In the genomic region with DNA sequence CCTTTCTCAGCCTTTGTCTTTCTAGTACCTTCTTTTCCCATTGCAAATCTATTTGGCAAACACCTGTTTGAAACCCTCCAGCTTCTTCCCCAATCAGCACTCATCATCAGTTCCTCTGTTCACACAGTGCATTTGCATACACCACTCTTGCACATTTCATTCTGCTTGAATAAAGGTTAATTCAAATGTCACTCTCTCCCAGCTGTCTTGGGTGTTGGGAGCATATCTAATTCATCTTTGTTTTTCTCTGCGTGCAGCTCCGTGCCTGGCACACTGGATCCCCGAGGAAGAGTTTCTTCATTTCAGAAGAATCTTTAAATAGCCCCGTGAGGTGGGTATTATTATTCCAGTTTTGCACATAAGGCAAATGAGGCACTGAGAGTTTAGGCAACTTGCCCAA, we compare ENCODE assay signal across 19 mouse cellular contexts. TPM values are rescaled to one million over a fixed set of nuclear protein-coding genes. Genes with fewer than 3 reads are reported as not detected.
DNase-seq lines count a peak whose midpoint lies in the region; ATAC-seq lines count a peak whose summit lies in the region.
"Had no signal": no experiment of that assay in that cellular context is flagged by ENCODE, and none has a peak within 500 bp of the region (broad histone marks: within the 10 kb centered on the region; RNA-seq: fewer than 3 reads in every experiment).

No protein-coding gene starts in this region.

- no peak overlapping the region for H3K4me2 ChIP-seq in hindbrain, embryonic 11.5 days (replicated peaks; ENCODE audit: low read depth, low read length)
- H3K4me2 ChIP-seq in hindbrain, embryonic 14.5 days (replicated peaks), result no peak overlapping the region
- H3K4me2 ChIP-seq in neural tube, embryonic 11.5 days (ENCODE audit: low read depth), result no peak overlapping the region
- no peak overlapping the region for H3K4me2 ChIP-seq in neural tube, embryonic 15.5 days
- H3K4me2 ChIP-seq in forebrain, embryonic 15.5 days (replicated peaks), result no peak overlapping the region
- H3K4me2 ChIP-seq: embryonic facial prominence, embryonic 12.5 days; heart, embryonic 11.5 days; heart, embryonic 15.5 days; hindbrain, embryonic 13.5 days; intestine, embryonic 15.5 days had no signal

- no peak for DNase-seq in hindbrain, embryonic 11.5 days (ENCODE audit: low spot score)
- DNase-seq in hindbrain, embryonic 14.5 days (ENCODE audit: low spot score), result no peak
- DNase-seq in neural tube, embryonic 11.5 days (ENCODE audit: low spot score), result no peak
- no peak for DNase-seq in adrenal gland, adult (ENCODE audit: inconsistent age in 2 of 2, low spot score in 1 of 2)
- DNase-seq in frontal cortex, postnatal 10 days (ENCODE audit: low spot score in 2 of 2), result no peak
- DNase-seq: adrenal gland, postnatal 10 days; cerebellum, adult 11-12 months; cerebellum, adult 9-10 months; cerebellum, postnatal 25 days; gastrocnemius, postnatal 10 days; heart, adult 2 months; kidney, adult 18-20 months had no signal

- H3K36me3 ChIP-seq in hindbrain, embryonic 11.5 days (ENCODE audit: control insufficient read depth, insufficient read depth, low read length), result no peaks in the 10 kb centered on the region
- no peaks in the 10 kb centered on the region for H3K36me3 ChIP-seq in hindbrain, embryonic 14.5 days (replicated peaks; ENCODE audit: control insufficient read depth, insufficient read depth)
- H3K36me3 ChIP-seq in neural tube, embryonic 11.5 days (ENCODE audit: control insufficient read depth, insufficient read depth, low read length), result no peaks in the 10 kb centered on the region
- no peaks in the 10 kb centered on the region for H3K36me3 ChIP-seq in neural tube, embryonic 15.5 days
- H3K36me3 ChIP-seq in forebrain, embryonic 15.5 days, result no peaks in the 10 kb centered on the region
- H3K36me3 ChIP-seq: embryonic facial prominence, embryonic 12.5 days; heart, embryonic 15.5 days; hindbrain, embryonic 13.5 days; intestine, embryonic 15.5 days had no signal

- H3K4me1 ChIP-seq in hindbrain, embryonic 11.5 days (replicated peaks; ENCODE audit: control insufficient read depth, insufficient read depth, low read length), result no peaks in the 10 kb centered on the region; the same call in 1 of the 2 replicates
- H3K4me1 ChIP-seq in hindbrain, embryonic 14.5 days (replicated peaks; ENCODE audit: control insufficient read depth, insufficient read depth, low read length), result peaks cover 2% of the 10 kb centered on the region
- H3K4me1 ChIP-seq in neural tube, embryonic 11.5 days (ENCODE audit: control insufficient read depth, insufficient read depth, low read length), result no peaks in the 10 kb centered on the region
- 0 out of 2 replicates have a peak, but pooled peaks cover 5% of the 10 kb centered on the region for H3K4me1 ChIP-seq in neural tube, embryonic 15.5 days
- H3K4me1 ChIP-seq in forebrain, embryonic 15.5 days, result peaks cover 9% of the 10 kb centered on the region
- H3K4me1 ChIP-seq: heart, embryonic 15.5 days; intestine, embryonic 15.5 days had no signal

- no peaks in the 10 kb centered on the region for H3K27me3 ChIP-seq in hindbrain, embryonic 11.5 days (ENCODE audit: control insufficient read depth, insufficient read depth, low read length)
- no peaks in the 10 kb centered on the region for H3K27me3 ChIP-seq in hindbrain, embryonic 14.5 days (ENCODE audit: control insufficient read depth, insufficient read depth, low read length)
- H3K27me3 ChIP-seq in neural tube, embryonic 11.5 days (ENCODE audit: control insufficient read depth, insufficient read depth, low read length), result no peaks in the 10 kb centered on the region
- no peaks in the 10 kb centered on the region for H3K27me3 ChIP-seq in neural tube, embryonic 15.5 days (replicated peaks)
- H3K27me3 ChIP-seq in forebrain, embryonic 15.5 days, result no peaks in the 10 kb centered on the region
- H3K27me3 ChIP-seq: embryonic facial prominence, embryonic 12.5 days; hindbrain, embryonic 13.5 days; intestine, embryonic 15.5 days had no signal

- no peak overlapping the region for H3K27ac ChIP-seq in hindbrain, embryonic 11.5 days (ENCODE audit: low read depth, low read length)
- no peak overlapping the region for H3K27ac ChIP-seq in hindbrain, embryonic 14.5 days
- H3K27ac ChIP-seq in neural tube, embryonic 11.5 days (ENCODE audit: low read depth, low read length), result no peak overlapping the region
- no peak overlapping the region for H3K27ac ChIP-seq in neural tube, embryonic 15.5 days (replicated peaks)
- H3K27ac ChIP-seq in forebrain, embryonic 15.5 days (replicated peaks), result no peak overlapping the region
- H3K27ac ChIP-seq: embryonic facial prominence, embryonic 12.5 days; heart, adult 2 months; heart, embryonic 15.5 days; hindbrain, embryonic 13.5 days; intestine, embryonic 15.5 days had no signal

- 40% methylated on average over 4 of the region's 4 CpGs for WGBS in hindbrain, embryonic 11.5 days
- WGBS in hindbrain, embryonic 14.5 days, result 16% methylated on average over 4 of the region's 4 CpGs
- 47% methylated on average over 4 of the region's 4 CpGs for WGBS in neural tube, embryonic 11.5 days
- 21% methylated on average over 4 of the region's 4 CpGs for WGBS in neural tube, embryonic 15.5 days
- WGBS in forebrain, embryonic 15.5 days, result 29% methylated on average over 4 of the region's 4 CpGs

- H3K9me3 ChIP-seq in hindbrain, embryonic 11.5 days (ENCODE audit: control insufficient read depth, low read length), result no peaks in the 10 kb centered on the region
- H3K9me3 ChIP-seq in hindbrain, embryonic 14.5 days (ENCODE audit: control insufficient read depth, low read length), result no peaks in the 10 kb centered on the region
- no peaks in the 10 kb centered on the region for H3K9me3 ChIP-seq in neural tube, embryonic 11.5 days (ENCODE audit: control insufficient read depth, low read length)
- H3K9me3 ChIP-seq in neural tube, embryonic 15.5 days (replicated peaks), result no peaks in the 10 kb centered on the region
- no peaks in the 10 kb centered on the region for H3K9me3 ChIP-seq in forebrain, embryonic 15.5 days
- H3K9me3 ChIP-seq: embryonic facial prominence, embryonic 12.5 days; heart, embryonic 15.5 days; hindbrain, embryonic 13.5 days; intestine, embryonic 15.5 days had no signal

- H3K9ac ChIP-seq in hindbrain, embryonic 11.5 days (ENCODE audit: low read depth, low read length), result no peak overlapping the region
- H3K9ac ChIP-seq in hindbrain, embryonic 14.5 days, result no peak overlapping the region
- H3K9ac ChIP-seq in neural tube, embryonic 11.5 days (ENCODE audit: low read length), result no peak overlapping the region
- H3K9ac ChIP-seq in neural tube, embryonic 15.5 days (replicated peaks), result no peak overlapping the region
- H3K9ac ChIP-seq in forebrain, embryonic 15.5 days (replicated peaks), result no peak overlapping the region
- H3K9ac ChIP-seq: embryonic facial prominence, embryonic 12.5 days; heart, embryonic 15.5 days; hindbrain, embryonic 13.5 days; intestine, embryonic 15.5 days had no signal

- peak; percentile 62 for ATAC-seq in hindbrain, embryonic 11.5 days (ENCODE audit: low FRiP score)
- no peak for ATAC-seq in hindbrain, embryonic 14.5 days (ENCODE audit: low FRiP score)
- 0 out of 2 replicates have a peak, but pooled peaks have one; percentile 45 for ATAC-seq in neural tube, embryonic 11.5 days (ENCODE audit: insufficient read depth, low FRiP score, low TSS enrichment)
- no peak for ATAC-seq in neural tube, embryonic 15.5 days (ENCODE audit: low FRiP score)
- ATAC-seq in forebrain, embryonic 15.5 days (replicated peaks), result 0 out of 2 replicates have a peak, but pooled peaks have one; percentile 30
- ATAC-seq: intestine, embryonic 15.5 days had no signal

- no peak overlapping the region for H3K4me3 ChIP-seq in hindbrain, embryonic 11.5 days (ENCODE audit: low read depth, low read length)
- H3K4me3 ChIP-seq in hindbrain, embryonic 14.5 days (replicated peaks; ENCODE audit: low read length), result no peak overlapping the region
- no peak overlapping the region for H3K4me3 ChIP-seq in neural tube, embryonic 11.5 days (ENCODE audit: low read depth, low read length)
- no peak overlapping the region for H3K4me3 ChIP-seq in neural tube, embryonic 15.5 days (replicated peaks)
- H3K4me3 ChIP-seq in forebrain, embryonic 15.5 days, result no peak overlapping the region
- H3K4me3 ChIP-seq: embryonic facial prominence, embryonic 12.5 days; heart, adult 2 months; heart, embryonic 15.5 days; hindbrain, embryonic 13.5 days; intestine, embryonic 15.5 days had no signal

RNA-seq across cellular contexts. Expression of a gene that starts 20.8 kb away (rescaled TPM):
- polyA plus RNA-seq in hindbrain, embryonic 11.5 days (2014; fragmentation: Nextera tagmentation; extraction: Ambion mirVana), result 1.8 and 2.5 TPM in 2 replicates
- polyA plus RNA-seq in hindbrain, embryonic 14.5 days (2014; fragmentation: Nextera tagmentation; extraction: Ambion mirVana), result 17.3 and 19.7 TPM in 2 replicates
- polyA plus RNA-seq in neural tube, embryonic 11.5 days (2014; fragmentation: Nextera tagmentation; extraction: Ambion mirVana), result 2.5 and 2.6 TPM in 2 replicates
- polyA plus RNA-seq in neural tube, embryonic 15.5 days (2015; fragmentation: Nextera tagmentation; extraction: Ambion mirVana), result 14.6 and 18.7 TPM in 2 replicates
- 4.8 and 5.1 TPM in 2 replicates for polyA plus RNA-seq in forebrain, embryonic 15.5 days (2015; fragmentation: Nextera tagmentation; extraction: Ambion mirVana)
- polyA plus RNA-seq: heart, embryonic 15.5 days had no signal

Comparison
In these comparisons a context has a peak if more than half of its experiments do, and no peak if none do; other contexts are left out.
1. ATAC-seq: peak in hindbrain, embryonic 11.5 days (single experiment), neural tube, embryonic 11.5 days (single experiment) and forebrain, embryonic 15.5 days (single experiment); none in hindbrain, embryonic 14.5 days (single experiment) and neural tube, embryonic 15.5 days (single experiment).